Mouse (Mus musculus): ENCODE data around the gene Rgs21. TPM values are rescaled to one million over a fixed set of nuclear protein-coding genes. Genes with fewer than 3 reads are reported as not detected.

The Rgs21 gene
- polyA plus RNA-seq (2015; fragmentation: Nextera tagmentation; extraction: Ambion mirVana), result not detected in 2 replicates

DNA sequence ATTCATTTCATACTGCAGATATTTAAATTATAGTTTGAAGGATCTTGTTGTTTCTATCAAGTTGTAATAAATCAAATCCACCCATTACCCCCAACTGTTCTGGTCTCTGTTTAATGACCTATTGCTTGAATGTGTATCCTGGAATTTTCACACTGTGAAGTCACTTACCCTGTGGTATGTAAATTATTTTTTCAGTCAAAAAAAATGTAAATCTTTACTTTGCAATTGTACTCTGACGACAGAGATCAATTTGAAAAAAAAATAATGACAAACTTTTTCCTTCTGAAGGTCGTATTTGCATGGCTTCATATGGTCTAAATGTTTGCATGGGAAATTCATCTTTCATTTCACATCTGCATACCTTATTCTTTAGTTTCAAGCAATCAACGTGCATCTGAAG lies at the start of gene Rgs21:
Gene Rgs21 (minus strand): TSS at position 101 of the 400 bp plus-strand sequence.
- H3K4me2 ChIP-seq (ENCODE audit: low read length), result no peak within 1 kb of the TSS
- no peak within 1 kb of the TSS for H3K4me3 ChIP-seq (ENCODE audit: low read length)
- 68% methylated on average over 3 of the region's 3 CpGs for WGBS
- no peaks in the 10 kb centered on the region for H3K27me3 ChIP-seq (replicated peaks; ENCODE audit: control insufficient read depth, insufficient read depth, low read length)
- H3K9ac ChIP-seq (ENCODE audit: low read depth, low read length), result no peak within 1 kb of the TSS
- no peak within 1 kb of the TSS for H3K27ac ChIP-seq (ENCODE audit: low read depth, low read length)
- no peak for ATAC-seq
- H3K36me3 ChIP-seq (ENCODE audit: control insufficient read depth, insufficient read depth, low read length), result no peaks in the 10 kb centered on the region
- no peaks in the 10 kb centered on the region for H3K9me3 ChIP-seq (ENCODE audit: control insufficient read depth, low read length)
- H3K4me1 ChIP-seq (ENCODE audit: control insufficient read depth, insufficient read depth, low read depth, low read length), result no peaks in the 10 kb centered on the region

DNA sequence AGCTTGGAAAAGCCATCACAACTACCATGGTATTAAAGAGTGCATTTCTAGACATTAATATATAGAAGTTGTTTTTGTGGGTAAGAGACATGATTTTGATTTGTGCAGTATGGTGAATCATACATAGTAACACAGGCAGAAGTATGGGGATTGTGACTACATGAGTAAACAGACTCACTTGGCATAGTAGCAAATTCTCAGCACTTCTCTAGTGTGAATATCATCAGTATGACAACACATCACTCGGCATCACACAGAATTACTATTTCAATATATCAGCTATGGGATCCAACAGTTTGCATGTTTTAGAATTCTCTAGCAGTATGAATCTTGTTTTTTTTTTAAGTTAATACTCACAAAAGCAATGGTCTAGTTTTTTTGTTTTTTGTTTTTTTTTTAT lies 36.6 kb upstream of the Rgs21 start:
- Histone ChIP-seq H3K4me1 (ENCODE audit: control insufficient read depth, insufficient read depth, low read depth, low read length) (no peaks in the 10 kb centered on the region), H3K4me3 (ENCODE audit: low read length) (no peak overlapping the region), H3K9me3 (ENCODE audit: control insufficient read depth, low read length) (no peaks in the 10 kb centered on the region), H3K9ac (ENCODE audit: low read depth, low read length) (no peak overlapping the region), H3K27me3 (replicated peaks; ENCODE audit: control insufficient read depth, insufficient read depth, low read length) (no peaks in the 10 kb centered on the region), H3K36me3 (ENCODE audit: control insufficient read depth, insufficient read depth, low read length) (no peaks in the 10 kb centered on the region), H3K4me2 (ENCODE audit: low read length) (no peak overlapping the region), H3K27ac (ENCODE audit: low read depth, low read length) (no peak overlapping the region)
- no peak for ATAC-seq
- 93% methylated on average over 1 of the region's 1 CpGs for WGBS

DNA sequence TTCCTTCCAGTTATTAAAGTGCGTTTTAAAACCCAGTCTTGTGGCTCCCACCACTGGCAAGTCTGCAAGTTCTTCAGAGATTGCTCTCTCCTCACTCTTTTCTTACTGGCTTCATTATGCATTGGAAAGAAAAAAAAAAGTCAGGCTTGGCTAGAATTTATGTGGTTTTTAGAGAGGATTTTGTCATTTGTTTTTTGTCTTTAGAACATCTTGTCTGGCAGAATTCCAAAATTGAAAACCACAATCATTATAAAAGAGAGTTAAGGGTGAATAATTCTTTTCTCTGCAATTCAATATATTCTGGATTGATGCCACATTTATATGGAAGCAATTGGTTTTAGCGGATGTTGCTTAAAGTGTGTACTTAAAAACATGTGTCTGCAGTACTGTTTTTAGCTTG lies 35.5 kb upstream of the Rgs21 start:
- Histone ChIP-seq H3K9ac (ENCODE audit: low read depth, low read length) (no peak overlapping the region), H3K4me3 (ENCODE audit: low read length) (no peak overlapping the region), H3K4me2 (ENCODE audit: low read length) (no peak overlapping the region), H3K4me1 (ENCODE audit: control insufficient read depth, insufficient read depth, low read depth, low read length) (no peaks in the 10 kb centered on the region), H3K27me3 (replicated peaks; ENCODE audit: control insufficient read depth, insufficient read depth, low read length) (no peaks in the 10 kb centered on the region), H3K36me3 (ENCODE audit: control insufficient read depth, insufficient read depth, low read length) (no peaks in the 10 kb centered on the region), H3K9me3 (ENCODE audit: control insufficient read depth, low read length) (no peaks in the 10 kb centered on the region), H3K27ac (ENCODE audit: low read depth, low read length) (no peak overlapping the region)
- ATAC-seq, result no peak
- WGBS, result 67% methylated on average over 2 of the region's 2 CpGs

DNA sequence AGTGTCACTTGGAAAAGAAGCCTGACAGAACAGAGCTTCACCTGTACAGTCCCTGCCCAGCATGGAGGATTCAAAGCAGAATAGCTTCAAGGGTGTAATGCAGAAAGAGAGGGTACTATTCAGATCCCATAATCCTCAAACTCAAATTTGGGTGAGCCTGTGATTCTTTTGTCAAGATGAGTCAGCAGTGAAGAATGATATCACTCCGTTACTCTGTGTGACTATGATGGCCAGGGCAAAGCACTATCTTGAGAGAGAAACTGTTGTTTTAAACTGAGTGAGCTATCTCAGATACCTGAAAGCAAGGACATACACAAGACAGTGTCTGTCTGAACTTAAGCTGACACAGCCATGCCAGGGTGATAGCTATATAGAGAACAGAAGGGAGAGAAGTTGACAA lies 11.9 kb upstream of the Rgs21 start:
- 81% methylated on average over 1 of the region's 1 CpGs for WGBS
- no peaks in the 10 kb centered on the region for H3K36me3 ChIP-seq (ENCODE audit: control insufficient read depth, insufficient read depth, low read length)
- no peak overlapping the region for H3K4me2 ChIP-seq (ENCODE audit: low read length)
- H3K27ac ChIP-seq (ENCODE audit: low read depth, low read length), result no peak overlapping the region
- H3K4me3 ChIP-seq (ENCODE audit: low read length), result no peak overlapping the region
- H3K4me1 ChIP-seq (ENCODE audit: control insufficient read depth, insufficient read depth, low read depth, low read length), result no peaks in the 10 kb centered on the region
- no peaks in the 10 kb centered on the region for H3K27me3 ChIP-seq (replicated peaks; ENCODE audit: control insufficient read depth, insufficient read depth, low read length)
- no peak for ATAC-seq
- no peak overlapping the region for H3K9ac ChIP-seq (ENCODE audit: low read depth, low read length)
- no peaks in the 10 kb centered on the region for H3K9me3 ChIP-seq (ENCODE audit: control insufficient read depth, low read length)

DNA sequence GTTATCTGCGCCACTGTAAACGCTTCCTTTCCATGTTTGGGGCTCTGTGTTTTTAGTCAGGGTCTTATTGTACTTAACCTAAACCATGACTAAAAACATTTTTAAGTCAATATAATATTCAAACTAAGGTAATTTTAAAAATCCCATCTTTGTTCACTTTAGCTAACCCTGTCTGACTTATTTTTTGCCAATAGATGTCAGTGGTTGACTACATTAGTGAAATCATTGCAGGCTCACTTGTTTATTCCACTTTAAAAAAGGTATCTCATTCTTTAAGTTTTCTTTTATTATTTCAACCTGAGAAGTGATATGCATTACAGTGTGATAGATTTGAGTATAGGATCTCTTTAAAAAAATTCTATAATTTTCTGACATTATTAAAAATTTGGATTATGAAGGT lies 5.5 kb upstream of the Rgs21 start:
- Histone ChIP-seq H3K36me3 (ENCODE audit: control insufficient read depth, insufficient read depth, low read length) (no peaks in the 10 kb centered on the region), H3K4me3 (ENCODE audit: low read length) (no peak overlapping the region), H3K9me3 (ENCODE audit: control insufficient read depth, low read length) (no peaks in the 10 kb centered on the region), H3K4me1 (ENCODE audit: control insufficient read depth, insufficient read depth, low read depth, low read length) (no peaks in the 10 kb centered on the region), H3K4me2 (ENCODE audit: low read length) (no peak overlapping the region), H3K9ac (ENCODE audit: low read depth, low read length) (no peak overlapping the region), H3K27me3 (replicated peaks; ENCODE audit: control insufficient read depth, insufficient read depth, low read length) (no peaks in the 10 kb centered on the region), H3K27ac (ENCODE audit: low read depth, low read length) (no peak overlapping the region)
- 91% methylated on average over 2 of the region's 2 CpGs for WGBS
- ATAC-seq, result no peak

DNA sequence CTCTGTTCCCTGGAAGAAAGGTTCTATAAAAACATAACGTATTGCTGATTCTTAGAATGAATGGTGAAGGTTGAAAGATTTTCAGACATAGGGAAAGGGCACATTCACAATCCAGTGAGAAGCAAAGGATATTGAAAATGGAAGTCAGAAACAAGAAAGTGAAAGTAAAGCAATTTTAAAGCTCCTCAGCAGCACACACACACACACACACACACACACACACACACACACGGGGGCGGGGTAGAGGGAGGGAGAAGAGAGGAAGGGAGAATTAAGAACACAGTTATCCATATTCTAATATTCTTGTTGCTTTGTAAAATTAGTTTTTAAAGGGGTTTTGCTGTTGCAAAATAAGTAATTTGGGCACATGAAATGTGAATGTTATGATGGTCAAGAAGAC lies 2.4 kb upstream of the Rgs21 start:
- Histone ChIP-seq H3K4me3 (ENCODE audit: low read length) (no peak overlapping the region), H3K4me2 (ENCODE audit: low read length) (no peak overlapping the region), H3K9me3 (ENCODE audit: control insufficient read depth, low read length) (no peaks in the 10 kb centered on the region), H3K36me3 (ENCODE audit: control insufficient read depth, insufficient read depth, low read length) (no peaks in the 10 kb centered on the region), H3K4me1 (ENCODE audit: control insufficient read depth, insufficient read depth, low read depth, low read length) (no peaks in the 10 kb centered on the region), H3K9ac (ENCODE audit: low read depth, low read length) (no peak overlapping the region), H3K27me3 (replicated peaks; ENCODE audit: control insufficient read depth, insufficient read depth, low read length) (no peaks in the 10 kb centered on the region), H3K27ac (ENCODE audit: low read depth, low read length) (no peak overlapping the region)
- WGBS, result 90% methylated on average over 3 of the region's 3 CpGs
- ATAC-seq, result no peak

DNA sequence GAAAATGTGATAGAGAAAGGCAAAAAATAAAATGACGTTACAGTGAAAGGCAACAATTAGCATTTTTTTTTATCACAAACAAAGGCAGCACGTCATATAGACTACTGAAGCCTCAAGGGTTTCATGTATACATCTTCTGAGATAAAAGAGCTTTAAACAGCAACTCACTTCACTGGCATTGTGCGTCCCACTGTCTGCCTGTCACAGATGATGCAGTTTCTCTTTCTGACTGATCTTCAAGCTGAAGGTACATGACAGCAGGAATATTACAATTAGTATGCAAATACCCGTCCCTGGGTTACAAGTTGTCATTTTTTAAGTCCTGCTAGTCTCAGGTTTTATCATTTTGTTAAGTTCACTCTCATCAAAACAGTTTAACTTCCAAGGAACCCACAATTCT lies 22.3 kb downstream of the Rgs21 start:
- no peaks in the 10 kb centered on the region for H3K4me1 ChIP-seq (ENCODE audit: control insufficient read depth, insufficient read depth, low read depth, low read length)
- no peak for ATAC-seq
- H3K27me3 ChIP-seq (replicated peaks; ENCODE audit: control insufficient read depth, insufficient read depth, low read length), result no peaks in the 10 kb centered on the region
- H3K9me3 ChIP-seq (ENCODE audit: control insufficient read depth, low read length), result no peaks in the 10 kb centered on the region
- no peak overlapping the region for H3K9ac ChIP-seq (ENCODE audit: low read depth, low read length)
- no peak overlapping the region for H3K27ac ChIP-seq (ENCODE audit: low read depth, low read length)
- H3K36me3 ChIP-seq (ENCODE audit: control insufficient read depth, insufficient read depth, low read length), result no peaks in the 10 kb centered on the region
- H3K4me2 ChIP-seq (ENCODE audit: low read length), result no peak overlapping the region
- WGBS, result 43% methylated on average over 4 of the region's 4 CpGs
- H3K4me3 ChIP-seq (ENCODE audit: low read length), result no peak overlapping the region

DNA sequence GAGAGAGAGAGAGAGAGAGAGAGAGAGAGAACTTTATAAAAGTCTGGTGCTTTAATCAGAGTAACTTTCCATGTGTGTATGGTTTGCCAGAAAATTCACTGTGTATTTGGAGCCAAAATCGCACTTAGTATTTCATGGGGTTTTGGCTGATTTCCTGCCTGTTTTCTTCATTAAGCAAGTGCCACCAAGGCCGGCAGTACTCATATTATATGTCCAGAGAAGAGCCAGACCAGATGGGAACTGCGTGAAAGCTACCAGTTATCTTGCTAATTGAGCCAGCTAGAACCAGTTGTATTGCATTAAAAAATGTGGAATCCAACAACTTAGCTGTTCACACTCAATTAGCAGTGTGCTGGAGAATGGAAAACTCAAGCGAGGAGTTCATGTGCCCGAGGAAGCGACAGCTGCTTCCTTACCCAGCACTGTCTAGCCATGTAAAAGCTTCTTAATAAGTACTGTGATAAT lies 22.9 kb downstream of the Rgs21 start:
- Histone ChIP-seq H3K4me1 (ENCODE audit: control insufficient read depth, insufficient read depth, low read depth, low read length) (no peaks in the 10 kb centered on the region), H3K9ac (ENCODE audit: low read depth, low read length) (no peak overlapping the region), H3K4me3 (ENCODE audit: low read length) (no peak overlapping the region), H3K27ac (ENCODE audit: low read depth, low read length) (no peak overlapping the region), H3K27me3 (replicated peaks; ENCODE audit: control insufficient read depth, insufficient read depth, low read length) (no peaks in the 10 kb centered on the region), H3K9me3 (ENCODE audit: control insufficient read depth, low read length) (no peaks in the 10 kb centered on the region), H3K36me3 (ENCODE audit: control insufficient read depth, insufficient read depth, low read length) (no peaks in the 10 kb centered on the region), H3K4me2 (ENCODE audit: low read length) (no peak overlapping the region)
- WGBS, result 52% methylated on average over 6 of the region's 6 CpGs
- ATAC-seq, result peak; percentile 93

DNA sequence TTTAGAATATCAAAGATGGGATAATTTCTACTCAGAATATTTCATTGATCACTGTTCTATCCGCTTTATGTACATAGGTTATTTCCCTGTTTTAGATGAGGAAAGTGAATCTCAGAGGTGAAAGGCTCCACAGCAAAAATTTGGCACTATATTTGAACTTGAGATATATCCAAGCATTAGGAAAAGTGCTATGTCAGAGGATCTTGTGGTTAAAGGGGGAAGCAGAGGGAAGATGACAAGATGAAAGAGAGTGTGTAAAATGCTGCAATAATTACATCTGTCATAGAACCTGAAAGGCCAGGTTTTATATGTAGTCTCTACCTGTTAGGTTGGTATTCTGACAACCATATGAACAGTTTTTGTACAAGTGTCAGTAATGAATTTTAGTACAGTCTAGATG lies 35.7 kb downstream of the Rgs21 start:
- ATAC-seq, result no peak
- 92% methylated on average over 1 of the region's 1 CpGs for WGBS

DNA sequence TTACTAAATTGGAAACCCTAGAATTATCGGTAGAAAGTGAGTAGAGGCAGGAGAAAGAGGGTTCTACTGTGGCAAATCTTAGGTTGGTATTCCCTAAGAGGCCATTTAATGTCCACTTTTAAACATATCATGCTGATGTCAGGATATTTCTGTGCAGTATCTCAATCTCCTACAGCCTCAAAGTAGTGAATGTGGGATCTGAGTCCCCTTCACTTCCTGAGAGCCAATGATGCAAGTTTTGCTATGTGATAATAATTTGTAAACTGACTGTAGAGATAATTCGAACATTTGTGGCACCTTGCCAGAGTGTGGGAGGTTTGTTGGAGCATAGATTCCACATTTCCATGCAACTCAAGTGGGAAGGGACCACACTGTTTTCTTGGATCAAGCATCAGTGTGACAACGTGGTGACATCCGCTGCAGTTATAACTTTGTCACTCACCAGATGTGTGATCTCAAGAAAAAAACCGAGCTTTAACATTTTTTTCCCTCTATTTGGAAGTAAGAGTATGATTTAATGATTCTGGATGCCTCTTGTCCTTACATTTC lies 49.5 kb downstream of the Rgs21 start:
- no peak overlapping the region for H3K4me2 ChIP-seq (ENCODE audit: low read length)
- no peaks in the 10 kb centered on the region for H3K4me1 ChIP-seq (ENCODE audit: control insufficient read depth, insufficient read depth, low read depth, low read length)
- no peaks in the 10 kb centered on the region for H3K27me3 ChIP-seq (replicated peaks; ENCODE audit: control insufficient read depth, insufficient read depth, low read length)
- no peaks in the 10 kb centered on the region for H3K36me3 ChIP-seq (ENCODE audit: control insufficient read depth, insufficient read depth, low read length)
- no peak overlapping the region for H3K27ac ChIP-seq (ENCODE audit: low read depth, low read length)
- H3K9ac ChIP-seq (ENCODE audit: low read depth, low read length), result no peak overlapping the region
- 83% methylated on average over 5 of the region's 5 CpGs for WGBS
- peaks cover 4% of the 10 kb centered on the region; the same call in 1 of the 2 replicates for H3K9me3 ChIP-seq (ENCODE audit: control insufficient read depth, low read length)
- no peak for ATAC-seq
- H3K4me3 ChIP-seq (ENCODE audit: low read length), result no peak overlapping the region

More for the DNA sequence above, 35.7 kb downstream of the Rgs21 start:
- Histone ChIP-seq H3K9me3 (ENCODE audit: control insufficient read depth, low read length) (no peaks in the 10 kb centered on the region), H3K9ac (ENCODE audit: low read depth, low read length) (no peak overlapping the region), H3K4me1 (ENCODE audit: control insufficient read depth, insufficient read depth, low read depth, low read length) (no peaks in the 10 kb centered on the region), H3K27me3 (replicated peaks; ENCODE audit: control insufficient read depth, insufficient read depth, low read length) (no peaks in the 10 kb centered on the region), H3K4me2 (ENCODE audit: low read length) (no peak overlapping the region), H3K4me3 (ENCODE audit: low read length) (no peak overlapping the region), H3K36me3 (ENCODE audit: control insufficient read depth, insufficient read depth, low read length) (no peaks in the 10 kb centered on the region), H3K27ac (ENCODE audit: low read depth, low read length) (no peak overlapping the region)

Measured in hindbrain, embryonic 16.5 days (tissue).